8 mouse cellular contexts compared by ENCODE assay signal in genomic region chr6:128837454-128838341, GRCm38 (mm10). TPM values are rescaled to one million over a fixed set of nuclear protein-coding genes. Genes with fewer than 3 reads are reported as not detected.
DNase-seq lines count a peak whose midpoint lies in the region; ATAC-seq lines count a peak whose summit lies in the region.

No protein-coding gene starts in this region.

- peak overlapping the region; percentile 97 for H3K4me3 ChIP-seq in megakaryocyte, embryonic 14.5 days (replicated peaks)
- H3K4me3 ChIP-seq in brown adipose tissue, adult 24 weeks (ENCODE audit: insufficient read depth, low read depth, low read length) = peak overlapping the region; percentile 95
- H3K4me3 ChIP-seq in forebrain, embryonic 13.5 days = peak overlapping the region; percentile 79
- H3K4me3 ChIP-seq in limb, embryonic 10.5 days = peak overlapping the region; percentile 69
- H3K4me3 ChIP-seq in neural tube, embryonic 14.5 days (ENCODE audit: low read depth, low read length) = peak overlapping the region; percentile 55

- H3K9ac ChIP-seq in forebrain, embryonic 13.5 days = peak overlapping the region; percentile 62
- peak overlapping the region; percentile 33 for H3K9ac ChIP-seq in neural tube, embryonic 14.5 days (replicated peaks; ENCODE audit: low read depth, low read length)

- peak; percentile 62 for DNase-seq in limb, embryonic 10.5 days (ENCODE audit: low spot score)
- DNase-seq in adipocyte (ENCODE audit: low spot score) = no peak
- DNase-seq in layer of hippocampus, adult 9-11 months = no peak

- H3K36me3 ChIP-seq in megakaryocyte, embryonic 14.5 days (replicated peaks; ENCODE audit: low read length) = no peaks in the 10 kb centered on the region
- H3K36me3 ChIP-seq in forebrain, embryonic 13.5 days (ENCODE audit: poor library complexity, severe bottlenecking) = no peaks in the 10 kb centered on the region
- no peaks in the 10 kb centered on the region for H3K36me3 ChIP-seq in limb, embryonic 10.5 days
- no peaks in the 10 kb centered on the region for H3K36me3 ChIP-seq in neural tube, embryonic 14.5 days (ENCODE audit: control insufficient read depth, insufficient read depth, low read length)

- no peak for ATAC-seq in megakaryocyte, adult 5-6 weeks (ENCODE audit: poor library complexity, severe bottlenecking)
- ATAC-seq in forebrain, embryonic 13.5 days = peak; percentile 43
- ATAC-seq in neural tube, embryonic 14.5 days (ENCODE audit: low read depth) = peak; percentile 28

- H3K4me2 ChIP-seq in forebrain, embryonic 13.5 days = peak overlapping the region; percentile 65
- peak overlapping the region; percentile 47 for H3K4me2 ChIP-seq in neural tube, embryonic 14.5 days (ENCODE audit: low read depth, low read length)

- peaks cover 55% of the 10 kb centered on the region for H3K4me1 ChIP-seq in megakaryocyte, embryonic 14.5 days
- H3K4me1 ChIP-seq in brown adipose tissue, adult 24 weeks (ENCODE audit: control insufficient read depth, insufficient read depth, insufficient read length, low read length) = 0 out of 2 replicates have a peak, but pooled peaks cover 2% of the 10 kb centered on the region
- peaks cover 23% of the 10 kb centered on the region for H3K4me1 ChIP-seq in forebrain, embryonic 13.5 days
- peaks cover 11% of the 10 kb centered on the region for H3K4me1 ChIP-seq in limb, embryonic 10.5 days
- no peaks in the 10 kb centered on the region for H3K4me1 ChIP-seq in neural tube, embryonic 14.5 days (ENCODE audit: control insufficient read depth, insufficient read depth, low read length)

- H3K27me3 ChIP-seq in megakaryocyte, embryonic 14.5 days (replicated peaks) = no peaks in the 10 kb centered on the region
- H3K27me3 ChIP-seq in forebrain, embryonic 13.5 days = no peaks in the 10 kb centered on the region
- H3K27me3 ChIP-seq in limb, embryonic 10.5 days (ENCODE audit: low read depth, poor library complexity, severe bottlenecking) = no peaks in the 10 kb centered on the region
- no peaks in the 10 kb centered on the region for H3K27me3 ChIP-seq in neural tube, embryonic 14.5 days (ENCODE audit: control insufficient read depth, insufficient read depth, low read length)

- H3K9me3 ChIP-seq in megakaryocyte, embryonic 14.5 days = no peaks in the 10 kb centered on the region
- no peaks in the 10 kb centered on the region for H3K9me3 ChIP-seq in forebrain, embryonic 13.5 days (replicated peaks)
- H3K9me3 ChIP-seq in limb, embryonic 10.5 days (replicated peaks) = no peaks in the 10 kb centered on the region
- no peaks in the 10 kb centered on the region for H3K9me3 ChIP-seq in neural tube, embryonic 14.5 days (ENCODE audit: control insufficient read depth, low read length)

- WGBS in forebrain, embryonic 13.5 days = 1% methylated on average over 14 of the region's 14 CpGs
- 3% methylated on average over 14 of the region's 14 CpGs for WGBS in limb, embryonic 10.5 days
- 2% methylated on average over 14 of the region's 14 CpGs for WGBS in neural tube, embryonic 14.5 days

- H3K27ac ChIP-seq in brown adipose tissue, adult 24 weeks (replicated peaks; ENCODE audit: low read depth, low read length) = no peak overlapping the region
- peak overlapping the region; percentile 81 for H3K27ac ChIP-seq in forebrain, embryonic 13.5 days
- peak overlapping the region; percentile 91 for H3K27ac ChIP-seq in limb, embryonic 10.5 days
- peak overlapping the region; percentile 70 for H3K27ac ChIP-seq in neural tube, embryonic 14.5 days (ENCODE audit: low read depth, low read length)

RNA-seq across cellular contexts. Expression of gene Klrb1b, which starts 11.6 kb away (rescaled TPM):
- polyA plus RNA-seq in megakaryocyte, embryonic 14.5 days (2012; ENCODE audit: insufficient read depth, low replicate concordance) = not detected in 2 replicates
- 4.5 and 11.2 TPM in 2 replicates for total RNA-seq in megakaryocyte, adult 5-6 weeks (2015)
- total RNA-seq in megakaryocyte, adult 5-6 weeks (2017) = 2.6 and 3.6 TPM in 2 replicates
- polyA plus RNA-seq in brown adipose tissue, adult 24 weeks (2012; ENCODE audit: insufficient read depth, insufficient read length, missing spikeins) = 1.2 TPM in 1 of 2 replicates, not detected in the other
- polyA plus RNA-seq in forebrain, embryonic 13.5 days (2015; fragmentation: Nextera tagmentation; extraction: Ambion mirVana) = not detected in 2 replicates
- not detected in 2 replicates for polyA plus RNA-seq in limb, embryonic 10.5 days (2016; fragmentation: Nextera tagmentation; extraction: Ambion mirVana)
- not detected in 2 replicates for polyA plus RNA-seq in neural tube, embryonic 14.5 days (2014; fragmentation: Nextera tagmentation; extraction: Ambion mirVana)

RNA-seq across cellular contexts. Expression of gene Gm44511, which starts 11.6 kb away (rescaled TPM):
- polyA plus RNA-seq in megakaryocyte, embryonic 14.5 days (2012; ENCODE audit: insufficient read depth, low replicate concordance) = not detected in 2 replicates
- total RNA-seq in megakaryocyte, adult 5-6 weeks (2015) = 2.7 TPM in 1 of 2 replicates, not detected in the other
- total RNA-seq in megakaryocyte, adult 5-6 weeks (2017) = 3.4 TPM in 1 of 2 replicates, not detected in the other
- not detected in 2 replicates for polyA plus RNA-seq in brown adipose tissue, adult 24 weeks (2012; ENCODE audit: insufficient read depth, insufficient read length, missing spikeins)
- not detected in 2 replicates for polyA plus RNA-seq in forebrain, embryonic 13.5 days (2015; fragmentation: Nextera tagmentation; extraction: Ambion mirVana)
- polyA plus RNA-seq in limb, embryonic 10.5 days (2016; fragmentation: Nextera tagmentation; extraction: Ambion mirVana) = not detected in 2 replicates
- not detected in 2 replicates for polyA plus RNA-seq in neural tube, embryonic 14.5 days (2014; fragmentation: Nextera tagmentation; extraction: Ambion mirVana)

RNA-seq across cellular contexts. Expression of gene Klrb1c, which starts 48.7 kb away (rescaled TPM):
- not detected in 2 replicates for polyA plus RNA-seq in megakaryocyte, embryonic 14.5 days (2012; ENCODE audit: insufficient read depth, low replicate concordance)
- 4.7 and 10.0 TPM in 2 replicates for total RNA-seq in megakaryocyte, adult 5-6 weeks (2015)
- total RNA-seq in megakaryocyte, adult 5-6 weeks (2017) = 6.8 and 8.4 TPM in 2 replicates
- not detected in 2 replicates for polyA plus RNA-seq in brown adipose tissue, adult 24 weeks (2012; ENCODE audit: insufficient read depth, insufficient read length, missing spikeins)
- polyA plus RNA-seq in forebrain, embryonic 13.5 days (2015; fragmentation: Nextera tagmentation; extraction: Ambion mirVana) = not detected in 2 replicates
- not detected in 2 replicates for polyA plus RNA-seq in limb, embryonic 10.5 days (2016; fragmentation: Nextera tagmentation; extraction: Ambion mirVana)
- polyA plus RNA-seq in neural tube, embryonic 14.5 days (2014; fragmentation: Nextera tagmentation; extraction: Ambion mirVana) = not detected in 2 replicates

RNA-seq across cellular contexts. Expression of gene Clec2i, which starts 49.7 kb away (rescaled TPM):
- polyA plus RNA-seq in megakaryocyte, embryonic 14.5 days (2012; ENCODE audit: insufficient read depth, low replicate concordance) = not detected in 2 replicates
- total RNA-seq in megakaryocyte, adult 5-6 weeks (2015) = 34.3 and 38.5 TPM in 2 replicates
- 58.0 and 59.7 TPM in 2 replicates for total RNA-seq in megakaryocyte, adult 5-6 weeks (2017)
- 0.83 TPM in 1 of 2 replicates, not detected in the other for polyA plus RNA-seq in brown adipose tissue, adult 24 weeks (2012; ENCODE audit: insufficient read depth, insufficient read length, missing spikeins)
- not detected in 2 replicates for polyA plus RNA-seq in forebrain, embryonic 13.5 days (2015; fragmentation: Nextera tagmentation; extraction: Ambion mirVana)
- polyA plus RNA-seq in limb, embryonic 10.5 days (2016; fragmentation: Nextera tagmentation; extraction: Ambion mirVana) = not detected in 2 replicates
- polyA plus RNA-seq in neural tube, embryonic 14.5 days (2014; fragmentation: Nextera tagmentation; extraction: Ambion mirVana) = not detected in 2 replicates

RNA-seq across cellular contexts. Expression of gene BC035044, which starts 53.2 kb away (rescaled TPM):
- 0.43 TPM in 1 of 2 replicates, not detected in the other for polyA plus RNA-seq in megakaryocyte, embryonic 14.5 days (2012; ENCODE audit: insufficient read depth, low replicate concordance)
- total RNA-seq in megakaryocyte, adult 5-6 weeks (2015) = 154 and 164 TPM in 2 replicates
- 141 and 149 TPM in 2 replicates for total RNA-seq in megakaryocyte, adult 5-6 weeks (2017)
- polyA plus RNA-seq in brown adipose tissue, adult 24 weeks (2012; ENCODE audit: insufficient read depth, insufficient read length, missing spikeins) = not detected in 2 replicates
- polyA plus RNA-seq in forebrain, embryonic 13.5 days (2015; fragmentation: Nextera tagmentation; extraction: Ambion mirVana) = 0.17 and 0.29 TPM in 2 replicates
- polyA plus RNA-seq in limb, embryonic 10.5 days (2016; fragmentation: Nextera tagmentation; extraction: Ambion mirVana) = 0.59 and 0.62 TPM in 2 replicates
- polyA plus RNA-seq in neural tube, embryonic 14.5 days (2014; fragmentation: Nextera tagmentation; extraction: Ambion mirVana) = 0.50 TPM in 2 replicates
